Mouse (Mus musculus) lung, adult 2 months (tissue): ENCODE measurements around the gene Nkpd1.

Experiments
- CTCF ChIP-seq: fragments of 200-500 bp; IDR thresholded peaks from 2 replicates; pipeline ENCODE4 v1.5.1; 2011; ENCODE audit warnings: mild to moderate bottlenecking, low read length, control low read depth; ENCODE audit not compliant: insufficient read depth
- POLR2A ChIP-seq: fragments of 200-500 bp; IDR thresholded peaks from 2 replicates; pipeline ENCODE4 v1.6.1; 2011; ENCODE audit warnings: low read depth, mild to moderate bottlenecking, control low read depth, low read length, borderline replicate concordance; ENCODE audit errors: extremely low read depth

DNA sequence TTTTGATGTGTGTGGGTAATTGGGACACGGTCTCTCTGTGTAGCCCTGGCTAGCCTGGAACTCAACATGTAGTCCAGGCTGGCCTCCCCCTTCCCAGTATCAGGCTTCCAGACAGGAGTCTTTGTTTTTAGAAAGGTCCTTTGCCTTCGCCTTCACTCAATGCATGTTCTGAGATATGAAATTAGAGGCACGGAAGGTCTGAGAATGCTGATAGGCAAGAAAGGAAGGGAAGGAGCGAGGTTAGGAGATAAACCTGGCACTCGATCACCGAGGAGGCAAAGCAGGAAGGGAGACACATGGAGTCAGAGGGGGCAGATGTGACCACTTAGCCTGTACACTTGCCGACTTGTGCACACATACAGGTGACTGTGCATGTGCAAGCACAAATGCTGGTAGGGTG is 31.1 kb upstream of the Nkpd1 start:
- TF ChIP-seq POLR2A, result no peak
- no peak for TF ChIP-seq CTCF
